Mouse (Mus musculus) lung, postnatal 36 days (tissue): ENCODE measurements around the gene Aprt.

Source experiments
- DNase-seq: peaks from one replicate; pipeline ENCODE4 v3.0.0; 2022; ENCODE audit warnings: mixed read lengths

Aprt gene

GRCm38 (mm10) chr8:122576648-122577022 lies at the start of gene Aprt:
Aprt (minus strand) TSS chr8:122576909.
- DNase-seq = peak; percentile 98

- no peak for DNase-seq
These were observed 49.1 kb upstream of the Aprt start for GRCm38 (mm10) chr8:122625811-122626210.

- no peak for DNase-seq
These were observed 47.9 kb upstream of the Aprt start for GRCm38 (mm10) chr8:122624653-122625052.

GRCm38 (mm10) chr8:122623844-122624642 lies 47.3 kb upstream of the Aprt start:
- peak; percentile 34 for DNase-seq

GRCm38 (mm10) chr8:122622727-122623126 lies 46.0 kb upstream of the Aprt start, which contains the start of gene Pabpn1l:
Pabpn1l (minus strand) TSS chr8:122622739.
- DNase-seq = no peak

GRCm38 (mm10) chr8:122620446-122620845 lies 43.7 kb upstream of the Aprt start:
- DNase-seq = no peak

GRCm38 (mm10) chr8:122618660-122619378 lies 42.1 kb upstream of the Aprt start:
- DNase-seq = no peak

- DNase-seq = peak; percentile 94
These were observed 41.3 kb upstream of the Aprt start for GRCm38 (mm10) chr8:122617947-122618546.

- DNase-seq = peak; percentile 65
These were observed 39.6 kb upstream of the Aprt start for GRCm38 (mm10) chr8:122616181-122616905.

- peak; percentile 98 for DNase-seq
These were observed 34.8 kb upstream of the Aprt start, which contains the start of the genes Galns and Trappc2l for GRCm38 (mm10) chr8:122611295-122612133. Galns (minus strand) TSS chr8:122611463. Trappc2l (plus strand) TSS chr8:122611640.

GRCm38 (mm10) chr8:122610612-122611277 lies 34.0 kb upstream of the Aprt start:
- DNase-seq = no peak

- DNase-seq = no peak
These were observed 33.5 kb upstream of the Aprt start for GRCm38 (mm10) chr8:122610209-122610608.

- DNase-seq = no peak
These were observed 30.1 kb upstream of the Aprt start for GRCm38 (mm10) chr8:122606810-122607209.

- no peak for DNase-seq
These were observed 28.7 kb upstream of the Aprt start for GRCm38 (mm10) chr8:122605367-122605766.

- DNase-seq = no peak
These were observed 27.9 kb upstream of the Aprt start for GRCm38 (mm10) chr8:122604640-122605039.

GRCm38 (mm10) chr8:122600666-122601065 lies 24.0 kb upstream of the Aprt start:
- DNase-seq = no peak

- no peak for DNase-seq
These were observed 19.3 kb upstream of the Aprt start for GRCm38 (mm10) chr8:122596031-122596430.

GRCm38 (mm10) chr8:122593783-122594507 lies 17.2 kb upstream of the Aprt start:
- DNase-seq = no peak

- peak; percentile 39 for DNase-seq
These were observed 16.5 kb upstream of the Aprt start for GRCm38 (mm10) chr8:122593240-122593639.

GRCm38 (mm10) chr8:122586749-122587148 lies 10.0 kb upstream of the Aprt start:
- DNase-seq = no peak

- no peak for DNase-seq
These were observed 9.5 kb upstream of the Aprt start for GRCm38 (mm10) chr8:122586171-122586570.
